Mouse (Mus musculus) fat pad, adult 2 months (tissue): ENCODE data around the gene Olfr1414.
"Not testable (repeated sequence)": the region's sequence is repeated elsewhere in the genome, so short reads cannot be mapped to it uniquely, and the experiment has no call there.

Source experiments
- DNase-seq: peaks from one replicate; pipeline ENCODE4 v3.0.0-alpha.2; 2011; ENCODE audit warnings: low read depth, low spot score; ENCODE audit errors: extremely low read depth

Gene Olfr1414

DNA sequence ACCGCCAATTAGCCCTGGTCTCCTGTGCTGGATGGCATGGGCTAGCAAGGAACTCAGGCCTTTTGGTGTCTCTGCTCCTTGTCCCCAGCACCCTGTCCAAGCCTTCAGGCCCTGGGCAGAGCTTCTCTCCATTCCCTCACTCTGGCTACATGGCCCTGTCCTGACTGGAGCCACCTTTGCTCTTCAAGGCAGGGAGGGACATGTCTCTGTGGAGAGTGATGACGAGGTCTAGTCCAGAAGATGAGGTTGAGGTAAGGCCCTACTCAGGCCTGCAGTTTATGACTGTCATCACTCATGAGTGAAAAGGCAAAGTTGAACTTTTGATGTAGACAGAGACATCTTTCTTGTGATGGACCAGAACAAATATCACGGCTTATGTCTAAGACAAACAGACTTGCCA, at the start of gene Olfr1414:
Gene Olfr1414 (minus strand): TSS at position 101 of the 400 bp plus-strand sequence.
- no peak for DNase-seq

DNA sequence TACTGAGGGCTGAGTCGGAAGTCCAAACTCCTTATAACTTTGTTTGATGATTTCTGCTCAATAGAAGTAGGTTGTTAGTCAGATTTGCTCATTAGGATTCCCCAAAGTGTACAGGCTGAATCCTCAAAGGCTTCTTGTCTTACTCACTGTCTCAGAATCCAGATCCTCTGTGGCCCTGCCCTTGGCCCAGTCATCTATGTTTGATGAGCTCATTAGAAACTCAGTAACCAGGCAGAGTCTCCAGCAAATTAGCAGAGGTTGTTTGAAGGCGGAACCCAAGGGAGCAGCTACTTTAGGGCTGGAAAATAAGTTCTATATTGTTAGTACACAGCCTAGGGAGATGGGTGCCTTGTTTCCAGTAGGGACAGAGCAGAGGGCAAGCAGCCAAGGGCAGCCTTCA, 27.5 kb upstream of the Olfr1414 start:
- no peak for DNase-seq

DNA sequence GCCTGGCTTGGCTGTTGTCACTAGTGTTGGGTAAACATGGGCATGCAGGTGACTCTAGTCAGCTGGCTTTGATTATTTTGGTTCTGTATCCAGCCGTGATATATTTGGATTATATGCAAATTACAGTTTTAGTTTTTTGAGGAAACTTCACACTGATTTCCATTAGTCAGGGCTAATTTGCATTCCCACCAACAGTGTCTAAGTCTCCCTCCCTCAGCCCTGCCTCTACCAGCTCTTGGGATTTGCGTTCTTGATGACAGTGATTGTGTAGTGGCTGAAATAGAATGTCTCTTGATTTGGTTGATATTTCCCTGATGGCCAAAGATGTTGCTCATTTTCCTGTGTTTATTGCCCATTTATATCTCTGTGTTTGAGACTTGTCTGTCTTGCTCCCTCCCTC, 20.6 kb upstream of the Olfr1414 start:
- DNase-seq = no peak

DNA sequence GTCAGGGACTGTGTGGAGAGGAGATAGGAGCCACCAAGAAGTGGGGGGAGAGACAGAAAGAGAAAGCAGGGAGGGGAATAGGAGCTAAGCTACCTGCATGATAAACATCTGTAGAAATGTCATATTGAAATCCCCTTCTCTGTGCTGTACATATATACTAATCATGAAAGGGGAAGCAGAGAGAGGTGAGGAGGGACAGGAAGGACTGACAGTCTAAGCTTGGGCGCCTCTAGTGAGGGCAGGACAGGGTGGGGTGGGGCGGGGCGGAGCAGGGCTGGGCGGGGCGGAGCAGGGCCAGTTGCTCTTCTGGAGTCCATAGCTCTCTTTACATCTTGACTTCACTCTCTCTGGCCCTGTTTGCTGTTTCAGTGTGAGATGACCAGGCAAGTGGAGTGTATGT, 18.5 kb upstream of the Olfr1414 start:
- no peak for DNase-seq

DNA sequence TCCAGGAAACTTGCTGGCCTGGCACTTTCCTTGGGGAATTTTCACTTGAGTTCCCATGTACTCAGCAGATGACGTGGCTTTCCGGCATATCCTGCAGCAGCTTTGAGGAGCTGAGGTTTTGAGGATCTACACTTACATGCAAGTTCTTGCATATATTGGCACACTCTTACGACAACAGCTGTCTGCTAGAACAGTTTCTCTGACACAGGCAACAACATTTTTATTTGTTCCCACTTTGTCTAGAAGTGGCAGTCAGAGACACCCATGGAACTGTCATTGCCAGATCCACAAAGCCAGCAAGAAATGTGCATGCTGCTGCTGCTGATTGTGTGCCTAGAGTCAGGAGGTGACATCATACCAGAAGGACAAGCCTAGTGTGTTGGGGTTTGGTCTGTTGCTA, 5.3 kb upstream of the Olfr1414 start:
- DNase-seq = no peak

DNA sequence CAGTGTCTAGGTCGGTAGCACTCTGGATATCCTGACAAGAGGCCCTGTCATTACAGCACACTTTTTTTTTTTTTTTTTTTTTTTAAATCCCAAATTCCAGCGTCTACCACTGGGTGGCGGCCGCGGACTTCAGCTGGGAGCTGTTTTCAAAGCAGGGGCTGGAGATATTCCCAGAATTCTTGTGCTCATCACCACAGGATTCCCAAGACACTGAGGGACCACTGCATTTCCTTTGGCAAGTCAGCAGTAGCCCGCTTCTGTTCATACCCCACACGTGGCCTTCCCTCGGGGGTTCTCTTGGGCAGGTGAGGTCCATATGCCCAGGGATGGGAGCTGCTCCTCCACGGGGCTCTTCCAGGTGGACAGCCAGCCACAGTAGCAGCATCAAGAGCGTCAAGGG, 2.9 kb upstream of the Olfr1414 start:
- DNase-seq = no peak

DNA sequence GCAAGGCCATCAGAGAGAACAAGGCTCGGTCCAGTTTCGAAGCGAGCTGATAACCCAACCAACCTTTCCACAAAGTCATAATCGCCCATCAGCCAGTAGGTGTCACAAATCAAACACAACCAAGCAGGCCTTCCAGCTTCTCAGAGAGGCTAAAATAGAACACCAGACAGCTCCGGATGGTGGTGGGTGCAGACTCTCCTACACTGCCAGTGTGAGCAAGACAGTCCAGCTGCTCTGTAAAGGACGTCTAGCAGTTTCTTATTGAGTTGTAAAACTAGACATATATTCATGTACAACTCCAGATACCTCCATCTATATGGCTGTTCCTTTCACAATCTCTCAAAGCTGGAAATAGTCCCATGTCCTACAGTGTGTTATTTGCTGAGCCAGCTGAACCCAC, 585 bp upstream of the Olfr1414 start:
- no peak for DNase-seq

DNA sequence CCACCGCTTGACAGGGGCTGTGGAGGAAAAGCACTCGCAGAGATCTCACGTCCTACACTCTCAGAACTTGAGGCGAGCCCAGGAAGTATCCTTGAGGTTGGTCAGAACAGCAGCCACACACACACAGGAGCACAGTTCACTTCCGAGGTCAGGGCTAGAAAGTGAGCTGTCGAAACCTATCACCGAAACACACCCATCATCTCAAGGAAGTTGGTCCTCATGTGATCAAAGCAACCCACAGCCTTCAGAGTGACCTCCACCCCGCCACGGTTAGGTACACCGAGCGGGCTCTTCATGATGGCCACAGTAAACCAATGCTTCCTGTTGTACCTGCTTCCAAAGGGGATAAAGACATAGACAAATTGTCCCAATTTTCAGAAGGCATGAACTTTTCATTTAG, 3.1 kb downstream of the Olfr1414 start:
- DNase-seq = no peak

DNA sequence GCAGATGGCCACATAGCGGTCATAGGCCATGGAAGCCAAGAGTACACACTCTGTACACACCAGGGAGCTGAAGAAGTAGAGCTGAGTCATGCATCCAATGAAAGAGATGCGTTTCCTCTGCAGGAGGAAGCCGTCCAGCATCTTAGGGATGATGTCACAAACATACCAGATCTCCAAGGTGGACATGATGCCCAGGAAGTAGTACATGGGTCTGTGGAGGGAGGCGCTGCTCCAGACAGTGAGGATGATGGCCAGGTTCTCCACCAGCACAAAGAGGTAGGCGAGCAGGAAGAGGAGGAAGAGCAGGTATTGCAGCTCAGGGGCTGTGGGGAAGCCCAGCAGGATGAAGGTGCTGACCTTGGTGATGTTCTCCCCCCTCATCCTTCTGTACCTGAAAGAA, 6.8 kb downstream of the Olfr1414 start:
- DNase-seq = not testable (repeated sequence)

DNA sequence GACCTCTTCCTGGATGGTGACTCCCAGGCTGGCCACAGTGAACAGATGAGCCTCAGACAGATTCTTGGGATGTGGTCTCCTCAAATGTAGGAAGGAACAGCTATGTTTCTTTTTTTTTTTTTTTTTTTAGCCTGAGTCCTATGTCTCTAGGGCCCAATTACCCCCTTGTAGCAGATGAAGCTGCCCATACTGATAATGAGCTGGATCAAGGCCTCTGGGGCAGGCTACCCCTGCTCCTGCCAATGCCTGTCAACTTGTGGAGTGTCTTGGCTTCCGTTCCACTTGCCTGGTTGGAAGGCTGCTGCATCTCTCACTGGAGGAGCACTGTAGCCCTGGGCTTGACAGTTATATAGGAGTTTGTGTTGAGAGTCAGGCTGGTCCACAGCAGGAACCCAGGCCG, 22.5 kb downstream of the Olfr1414 start, which contains the start of gene Olfr1415:
Gene Olfr1415 (minus strand): TSS at position 101 of the 400 bp plus-strand sequence.
- no peak for DNase-seq

DNA sequence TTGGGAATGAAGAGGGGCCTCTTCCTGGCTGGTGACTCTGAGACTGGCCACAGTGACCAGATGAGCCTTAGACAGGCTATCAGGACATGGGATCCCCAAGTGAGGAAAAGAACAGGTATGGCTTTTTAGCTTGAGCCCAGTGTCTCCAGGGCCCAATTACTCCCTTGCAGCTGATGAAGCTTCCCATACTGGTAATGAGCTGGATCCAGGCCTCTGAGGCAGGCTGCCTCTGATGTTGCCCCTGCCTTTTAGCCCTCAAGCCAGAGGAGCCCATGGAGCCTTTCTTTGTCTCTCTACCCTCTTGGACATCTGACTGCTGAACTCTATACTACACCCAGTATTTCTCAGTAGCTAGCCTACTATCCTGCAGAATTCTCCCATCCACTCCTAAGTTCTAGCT, 33.4 kb downstream of the Olfr1414 start, which contains the start of gene Olfr1416:
Gene Olfr1416 (minus strand): TSS at position 101 of the 400 bp plus-strand sequence.
- DNase-seq = no peak

DNA sequence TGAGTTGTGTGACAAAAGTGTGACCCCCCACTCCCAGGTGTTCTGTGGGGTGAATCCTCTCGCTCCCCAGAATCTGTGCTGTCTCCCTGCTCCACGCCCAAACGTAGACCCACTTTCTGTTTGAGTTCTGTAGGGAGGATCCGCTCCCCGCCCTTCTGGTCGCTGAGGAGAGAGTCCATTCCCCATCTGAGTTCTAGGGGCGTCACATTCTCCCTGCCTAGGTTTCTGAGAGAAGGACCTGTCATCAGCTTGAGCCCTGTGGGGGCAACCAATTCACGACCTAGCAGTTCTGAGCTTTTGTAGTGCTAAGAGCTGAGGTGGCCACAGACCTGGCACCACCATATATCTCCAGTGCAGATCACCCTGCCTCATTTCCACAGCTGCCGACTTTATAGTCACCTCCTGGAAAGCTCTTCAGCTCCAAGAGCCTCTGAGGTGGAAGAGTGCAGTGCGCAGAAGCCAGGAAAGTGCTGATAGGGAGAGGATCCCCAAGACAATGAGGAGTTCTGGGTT, 44.3 kb downstream of the Olfr1414 start:
- no peak for DNase-seq

DNA sequence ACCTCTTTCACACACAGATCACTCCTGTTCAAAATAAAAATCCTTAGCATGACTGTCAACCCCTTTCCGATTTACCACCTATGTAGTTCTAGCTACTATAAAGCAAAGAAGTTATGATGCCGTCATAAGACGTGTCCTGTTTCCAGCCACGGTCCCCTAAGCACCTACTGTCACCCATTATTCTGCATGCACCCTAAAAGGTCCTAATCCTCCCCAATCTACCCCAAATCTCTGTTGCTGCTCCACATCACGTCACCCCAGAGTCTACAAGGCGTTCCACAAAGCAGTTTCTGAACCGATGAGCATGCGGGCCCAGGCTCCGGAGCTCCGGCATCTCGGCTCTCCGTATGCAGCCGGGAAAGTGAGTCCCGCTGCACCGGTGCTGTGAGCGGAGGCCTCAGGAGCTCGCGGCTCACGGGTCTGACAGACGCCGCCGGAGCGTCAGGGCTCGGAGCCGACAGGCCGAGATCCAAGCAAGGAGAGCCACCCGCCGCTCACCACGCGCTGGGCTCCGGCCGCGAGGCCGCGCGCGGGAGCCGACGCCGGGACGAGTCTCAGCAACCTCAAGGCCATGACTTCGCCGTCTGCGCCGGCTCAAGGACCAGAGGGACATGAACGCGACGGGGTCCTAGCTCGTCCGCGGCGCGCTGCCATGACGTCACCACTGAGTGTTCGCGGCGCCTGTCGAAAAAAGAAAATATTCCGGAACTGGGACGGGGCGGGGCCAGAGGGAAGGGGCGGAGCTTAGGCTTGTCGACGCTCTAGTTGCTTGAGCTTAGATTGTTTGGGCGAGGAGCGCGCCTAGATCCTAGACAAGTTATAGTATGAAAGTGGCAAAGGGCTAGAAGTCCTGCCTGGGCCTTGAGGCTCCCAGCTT, 45.1 kb downstream of the Olfr1414 start, which contains the start of gene Ndufa10:
Gene Ndufa10 (minus strand): TSS at position 696 of the 877 bp plus-strand sequence.
- peak; percentile 36 for DNase-seq

DNA sequence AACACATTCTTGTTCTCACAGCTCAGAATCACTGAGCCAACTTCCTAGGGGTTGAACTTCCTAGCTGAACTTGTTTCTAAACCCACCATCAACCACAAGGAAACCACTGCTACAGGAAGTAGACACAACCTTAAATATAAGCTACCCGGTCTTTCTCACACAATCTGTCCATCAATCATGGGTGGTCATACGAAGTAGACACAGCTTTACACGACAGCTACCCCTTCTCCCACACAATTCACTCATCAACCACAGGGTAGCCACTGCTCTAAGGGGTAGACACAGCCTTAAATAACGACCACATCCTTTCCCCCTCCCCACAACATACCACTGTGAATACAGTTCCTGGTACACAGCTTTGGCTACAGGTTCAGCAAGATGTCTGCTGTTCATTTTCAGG, 49.6 kb downstream of the Olfr1414 start:
- DNase-seq = no peak

DNA sequence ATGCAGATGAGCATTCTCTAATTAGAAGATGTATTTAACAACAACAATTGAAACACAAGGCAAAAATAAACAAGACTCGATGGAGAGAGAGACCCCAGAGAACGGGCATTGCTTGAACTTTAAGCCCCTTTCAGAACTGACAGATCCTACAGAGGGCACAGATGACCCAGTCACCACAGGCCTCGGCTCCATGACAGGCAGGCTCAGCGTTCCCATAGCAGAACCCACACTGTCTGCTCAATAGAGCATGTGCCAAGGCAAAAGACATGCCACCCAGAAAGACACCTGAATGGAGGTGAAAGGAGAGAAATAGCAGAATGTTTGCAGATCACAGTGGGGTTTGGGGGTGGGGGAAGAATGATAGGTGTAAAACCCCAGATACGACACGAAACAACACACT, 60.0 kb downstream of the Olfr1414 start:
- no peak for DNase-seq

DNA sequence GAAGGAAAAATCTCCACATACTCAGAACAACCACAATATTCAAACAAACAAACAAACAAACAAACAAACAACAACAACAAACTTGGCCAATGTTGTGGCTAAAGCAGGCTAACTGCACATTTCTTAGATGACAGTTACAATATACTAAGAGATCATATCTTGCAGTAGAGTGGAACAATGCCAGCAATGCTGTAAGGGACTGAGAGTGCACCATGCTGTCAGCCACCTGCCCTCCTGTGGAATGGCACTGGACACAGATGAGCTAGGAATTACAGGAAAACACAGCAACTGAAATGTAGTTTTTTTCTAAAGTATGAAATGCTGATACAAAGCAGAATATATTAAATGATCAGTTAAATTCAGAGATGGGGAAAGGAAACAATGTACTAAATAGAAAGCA, 60.7 kb downstream of the Olfr1414 start:
- no peak for DNase-seq
